Mouse (Mus musculus) cerebellum, adult 11-12 months (tissue): ENCODE measurements at regions not wholly inside any gene's neighbourhood (a gene's known extent, or its start where the extent isn't known, plus 50 kb on each side); places are given as distances from the start of the nearest gene placed in this dataset.

Source experiments
- DNase-seq: peaks from one replicate; pipeline ENCODE4 v3.0.0; 2022

DNA sequence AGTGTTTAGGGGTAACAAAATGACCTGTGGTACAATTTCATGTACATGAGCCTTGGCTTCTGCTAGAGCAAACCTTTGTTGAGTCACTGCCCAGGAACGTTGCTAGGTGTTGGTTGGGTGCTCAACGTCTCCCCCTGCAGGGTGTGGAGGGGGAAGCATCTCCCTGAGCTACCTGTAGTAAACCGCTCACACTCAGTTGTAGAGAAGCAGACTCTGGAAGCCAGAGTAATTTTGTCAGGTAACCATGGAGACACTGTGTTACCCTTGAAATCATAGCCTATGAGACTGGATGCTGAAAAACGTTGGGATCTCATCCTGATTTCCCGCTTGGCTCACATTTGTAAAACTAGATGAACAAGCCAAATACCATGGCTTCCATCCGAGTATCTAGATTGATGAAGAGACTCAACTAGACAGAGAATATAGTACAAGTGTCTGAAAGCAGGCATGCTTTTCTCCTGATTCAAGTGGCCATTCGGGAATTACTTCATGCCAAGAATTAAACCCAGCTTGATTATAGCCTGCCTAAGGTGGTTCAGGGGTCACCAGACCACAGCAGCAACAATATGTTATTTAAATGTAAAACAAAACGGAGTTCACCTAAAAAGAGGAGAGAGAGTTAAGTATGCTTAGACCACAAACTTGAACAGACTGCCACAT is 63.7 kb upstream of the Ctla4 start:
- DNase-seq: peak; percentile 3

DNA sequence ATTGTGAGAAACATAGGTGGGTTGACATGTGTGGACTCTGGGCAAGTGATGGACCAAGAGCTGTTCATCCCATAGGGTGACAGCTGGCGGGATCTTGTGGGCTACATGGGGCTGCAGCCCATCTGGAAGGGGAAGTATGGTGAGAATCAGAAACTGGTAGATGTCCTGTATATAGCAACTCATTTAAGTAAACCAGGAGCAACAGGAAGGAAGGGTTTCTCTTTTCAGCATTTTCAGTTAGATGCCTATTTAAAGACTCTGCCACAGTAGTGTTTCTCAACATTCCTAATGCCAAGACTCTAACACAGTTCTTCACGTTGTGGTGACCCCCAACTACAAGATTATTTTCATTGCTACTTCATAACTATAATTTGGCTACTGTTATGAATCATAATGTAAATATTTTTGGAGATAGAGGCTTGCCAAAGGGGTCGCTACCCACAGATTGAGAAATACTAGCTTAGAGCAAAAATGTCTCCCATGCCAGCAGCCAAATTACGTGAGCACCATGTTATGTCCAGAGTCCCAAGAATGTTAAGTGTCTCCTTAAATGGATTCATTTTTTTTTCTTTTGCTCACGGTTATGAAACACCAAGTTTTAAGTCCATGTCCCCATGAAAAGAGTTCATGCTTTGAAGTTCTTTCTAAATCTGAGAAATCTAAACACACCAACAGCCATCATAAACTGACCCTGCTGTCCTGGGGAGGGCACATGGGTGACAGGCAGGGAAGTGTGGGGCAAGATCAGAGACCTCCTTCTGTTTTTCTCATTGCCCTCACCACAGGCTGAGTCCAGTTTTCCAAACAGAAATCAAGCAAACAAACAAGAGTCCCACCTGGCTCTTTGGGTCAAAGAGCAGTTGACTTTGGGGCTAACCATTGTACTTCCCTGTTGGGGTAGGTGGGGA is 62.3 kb upstream of the Ctla4 start:
- no peak for DNase-seq

DNA sequence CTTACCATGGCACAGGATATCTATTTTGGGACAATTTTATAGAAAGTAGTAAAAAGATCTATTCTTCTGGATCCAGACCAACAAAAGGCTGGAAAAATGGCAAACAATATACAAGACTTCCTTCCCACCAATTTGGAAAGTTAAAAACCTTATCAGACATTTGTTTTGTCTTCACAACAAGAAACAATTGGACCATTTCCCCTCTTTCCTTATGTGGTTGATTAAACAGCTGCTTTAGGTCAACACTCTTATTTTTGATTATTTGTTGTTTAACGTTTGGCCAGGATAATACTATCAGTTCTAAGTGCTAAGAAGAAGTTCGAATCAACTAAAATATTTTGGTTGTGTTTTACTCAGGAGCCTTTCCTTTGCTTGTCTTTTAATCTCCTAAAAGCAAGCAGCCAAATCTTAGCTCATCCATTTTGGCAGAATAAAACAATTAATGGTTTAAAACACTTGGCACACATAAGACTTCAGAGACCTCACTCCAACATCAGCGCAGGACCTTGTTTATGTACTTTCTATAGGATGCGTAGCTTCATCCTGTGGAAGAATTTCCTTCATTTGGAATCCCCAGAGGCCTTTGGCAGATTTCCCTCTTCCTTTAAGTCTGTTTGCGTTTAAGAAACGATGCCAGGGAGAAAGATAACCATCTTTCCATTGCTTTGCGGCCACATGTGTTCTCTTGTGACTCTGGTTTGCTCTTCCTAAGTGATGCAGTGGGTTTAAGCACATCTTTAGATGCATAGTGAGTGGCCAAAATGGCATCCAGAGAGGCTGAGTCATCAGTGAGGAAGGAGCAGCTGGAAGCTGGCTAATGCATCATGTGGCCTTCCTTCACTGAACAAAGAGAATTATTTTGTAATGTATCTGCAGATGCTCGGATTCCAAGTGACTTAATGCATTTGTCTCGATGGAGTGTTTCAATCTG is 61.3 kb upstream of the Ctla4 start:
- DNase-seq: no peak

DNA sequence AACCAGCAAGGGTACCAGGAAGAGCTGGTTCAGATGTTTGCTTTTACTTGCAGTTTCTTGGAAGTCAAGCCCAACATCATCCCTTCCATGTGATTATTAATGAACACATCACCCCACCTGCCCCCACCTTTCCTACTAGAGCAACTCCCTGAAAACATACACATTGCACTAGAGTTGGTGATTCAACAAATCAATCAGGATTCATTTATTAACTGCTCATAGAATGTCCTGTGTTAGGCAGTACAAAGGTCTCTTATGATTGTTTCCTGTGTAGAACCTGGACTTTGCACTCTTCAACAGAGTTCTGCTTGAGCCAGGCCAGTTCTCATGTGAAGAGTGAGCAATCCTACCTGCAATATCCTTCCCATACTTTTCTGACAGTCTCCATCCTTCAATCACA is 59.8 kb upstream of the Ctla4 start:
- no peak for DNase-seq

DNA sequence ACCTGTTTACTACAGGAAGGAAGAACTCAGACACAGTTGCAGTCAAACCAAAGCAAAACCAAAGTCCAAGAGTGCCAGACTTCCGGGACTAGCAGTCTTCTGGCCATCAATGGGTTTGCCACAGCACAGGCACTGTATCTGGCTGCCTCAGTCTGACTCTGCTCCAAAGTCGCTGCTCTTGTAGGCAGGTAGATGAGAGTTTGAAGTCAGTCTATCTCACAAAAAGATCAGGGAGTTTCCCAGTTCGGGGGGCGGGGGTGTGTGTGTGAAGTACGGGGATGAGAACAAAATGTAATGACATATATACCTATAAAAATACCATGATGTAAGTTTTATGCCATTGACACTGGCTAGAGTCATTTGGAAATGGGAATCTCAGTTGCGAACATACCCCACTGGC is 58.6 kb upstream of the Ctla4 start:
- no peak for DNase-seq

DNA sequence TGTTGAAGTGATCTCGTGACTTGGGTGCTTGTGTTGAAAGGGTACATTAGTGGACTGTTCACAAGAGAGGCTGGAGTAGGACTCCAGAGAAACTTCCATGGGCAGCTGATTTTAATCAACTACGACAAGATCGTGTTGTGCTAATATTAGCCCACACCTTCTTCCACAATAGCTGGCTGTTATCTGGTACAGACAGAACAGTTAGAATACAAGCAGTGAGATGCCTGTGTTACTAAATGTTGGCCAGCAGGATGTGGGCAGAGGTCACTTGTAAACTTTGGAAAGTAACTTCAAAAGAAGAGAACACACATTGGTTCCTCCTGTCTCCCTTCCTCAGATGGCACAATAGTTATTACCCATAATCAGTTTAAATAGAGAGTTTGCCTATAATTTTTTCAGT is 57.0 kb upstream of the Ctla4 start:
- no peak for DNase-seq

DNA sequence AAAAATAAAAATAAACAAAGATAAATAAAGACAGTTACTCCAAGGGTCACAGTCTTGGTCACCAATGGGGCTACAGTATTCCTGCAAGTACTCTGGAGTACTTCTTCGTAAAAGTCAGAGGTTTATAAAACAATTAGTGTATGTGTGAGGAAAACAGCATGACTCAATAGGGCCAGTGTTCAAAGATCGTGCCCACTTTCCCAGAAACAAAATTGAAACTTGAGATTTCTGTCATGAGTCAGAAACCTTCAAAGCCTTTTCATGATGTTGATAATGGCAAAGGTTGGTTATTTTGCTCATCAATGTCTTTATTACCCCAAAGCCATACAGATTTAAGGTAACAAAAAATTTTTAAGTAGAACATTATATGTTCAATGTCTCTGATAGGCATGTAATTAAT is 53.1 kb upstream of the Ctla4 start:
- DNase-seq: no peak
